Mouse (Mus musculus) megakaryocyte-erythroid progenitor cell, adult 5-6 weeks (primary cell): ENCODE results near the gene Vstm2b. TPM values are rescaled to one million over a fixed set of nuclear protein-coding genes. Genes with fewer than 3 reads are reported as not detected.

Experiments
- ATAC-seq: replicated peaks from 2 replicates; pipeline ENCODE4 v1.8.0; 2016; ENCODE audit warnings: mild to moderate bottlenecking, inconsistent platforms; ENCODE audit not compliant: severe bottlenecking, poor library complexity, low FRiP score, low TSS enrichment
- total RNA-seq, 2 experiments: library from RNA; stranded (forward) in 1 of 2; stranded (reverse) in 1 of 2; fragments of 200-1000, 215-1000 nt in 1 of 2; fragments of >200 nt in 1 of 2; fragmentation: Nextera tagmentation in 1 of 2; gene quantifications; 2 replicates each; pipeline ENCODE4 v1.2.3; 2014 to 2017

Vstm2b gene
- total RNA-seq (2014; fragmentation: Nextera tagmentation), result not detected in 2 replicates
- not detected in 2 replicates for total RNA-seq (2017)

DNA sequence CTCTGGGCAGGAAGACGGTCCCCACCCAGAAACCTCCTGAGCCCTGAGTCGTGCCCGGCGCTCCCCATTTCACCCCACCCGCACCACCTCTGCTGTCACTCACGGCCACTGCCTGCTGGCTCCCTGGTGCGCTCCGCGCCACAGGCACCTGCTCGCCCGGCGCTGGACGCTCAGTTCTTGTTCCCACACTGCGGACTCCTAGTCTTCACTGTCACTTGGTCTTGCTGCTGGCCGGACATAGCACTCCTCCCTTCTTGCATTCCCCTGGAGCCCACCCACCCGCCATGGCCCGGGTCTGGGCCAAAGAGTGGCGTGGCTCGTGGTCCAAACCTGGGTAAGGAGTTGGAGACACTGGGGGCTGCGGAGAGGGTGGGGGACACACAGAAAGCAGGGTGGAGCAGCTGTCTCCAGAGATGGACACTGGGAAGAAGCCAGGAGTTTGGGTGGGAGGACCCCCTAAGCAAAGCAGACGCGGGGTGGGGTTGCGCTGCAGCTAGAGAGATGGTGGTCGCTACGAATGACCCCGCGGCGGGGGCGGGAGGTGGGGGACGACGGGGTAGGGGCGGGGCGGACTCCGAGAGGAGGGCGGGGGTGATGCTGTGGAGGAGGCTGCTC is at the start of gene Vstm2b:
Vstm2b (plus strand) TSS at position 233 of the 615 bp plus-strand sequence.
- ATAC-seq, result no peak

DNA sequence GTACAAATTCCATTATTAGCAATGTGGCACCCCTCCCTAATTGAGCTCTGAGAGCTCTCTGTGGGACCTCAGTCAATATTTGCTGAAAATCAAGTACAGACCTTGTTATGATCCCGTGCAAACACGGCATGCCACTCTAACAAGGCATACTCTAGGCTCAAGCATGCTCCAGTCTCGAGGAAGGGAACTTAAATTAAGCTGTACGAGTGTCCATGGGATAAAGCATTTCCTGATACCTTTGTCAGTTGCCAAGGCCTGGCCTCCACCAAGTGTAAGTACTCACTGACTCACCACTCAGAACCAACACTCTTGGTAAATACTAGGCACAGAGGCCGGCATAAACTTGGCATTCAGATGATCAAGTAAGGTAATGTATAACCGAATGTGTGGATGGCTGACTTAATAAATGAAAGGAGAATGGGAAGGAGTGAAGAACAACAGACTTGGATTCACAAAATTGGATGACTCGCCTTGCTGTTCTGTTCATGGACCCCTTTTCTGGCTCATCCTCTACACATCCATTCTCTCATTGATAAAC is 42.0 kb upstream of the Vstm2b start:
- no peak for ATAC-seq

DNA sequence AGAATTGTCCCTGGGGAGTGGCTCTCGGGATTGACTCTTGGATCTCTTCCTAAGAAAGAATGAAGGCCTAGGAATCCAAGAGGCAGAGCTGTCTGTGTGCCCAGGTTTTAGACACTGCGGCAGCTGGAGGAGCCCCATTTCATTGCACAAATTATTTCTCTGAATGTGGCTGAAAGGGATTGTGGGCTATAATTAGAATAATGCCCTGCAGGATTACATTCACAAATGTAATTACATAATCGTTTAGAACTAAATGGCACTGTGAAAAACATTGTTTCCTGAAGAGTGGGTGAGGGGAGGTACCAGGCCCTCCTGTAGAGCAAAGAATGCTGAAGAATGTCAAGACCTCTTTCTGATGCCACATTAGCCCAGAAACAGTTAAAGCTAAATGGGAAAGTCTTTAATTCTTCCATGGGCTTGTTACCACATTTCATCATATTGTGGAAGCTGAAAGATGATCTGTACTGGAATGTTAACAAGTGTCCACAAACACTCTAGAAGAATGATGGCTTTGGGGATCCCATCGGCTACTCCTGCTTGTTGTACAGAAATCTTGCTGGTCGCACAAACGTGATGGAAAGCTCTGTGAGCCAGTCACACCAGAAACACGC is 24.6 kb upstream of the Vstm2b start:
- ATAC-seq, result no peak

DNA sequence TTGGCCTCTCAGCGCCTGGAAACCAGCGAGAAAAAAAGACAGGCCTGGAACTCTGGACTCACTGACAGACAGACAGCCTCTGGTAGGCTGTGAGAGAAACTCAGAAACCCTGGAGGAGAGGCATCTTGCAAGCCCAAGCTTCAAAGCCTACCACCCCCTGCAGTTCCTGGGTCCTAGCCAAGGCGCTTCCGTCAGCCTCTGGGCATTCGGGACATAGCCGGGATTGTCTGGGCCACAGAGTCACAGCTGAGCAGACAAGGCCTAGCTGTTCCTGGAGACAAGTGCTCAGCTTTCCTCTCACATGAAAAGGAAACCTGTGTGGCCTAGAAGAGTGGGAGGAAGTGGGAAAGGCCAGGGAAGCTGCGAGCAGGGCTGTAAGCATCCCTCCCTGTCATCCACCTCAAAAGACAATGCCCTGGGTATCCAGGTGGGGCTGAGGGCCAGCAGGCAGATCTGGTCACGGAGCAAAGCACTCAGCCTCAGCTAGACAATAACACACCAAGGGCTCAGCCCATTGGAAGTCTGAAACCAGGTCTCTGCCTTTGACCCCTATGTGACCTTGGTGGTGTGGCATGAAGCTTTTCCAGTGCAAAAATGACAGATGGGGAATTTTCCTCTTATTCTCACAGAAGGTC is 13.2 kb upstream of the Vstm2b start:
- ATAC-seq, result no peak

DNA sequence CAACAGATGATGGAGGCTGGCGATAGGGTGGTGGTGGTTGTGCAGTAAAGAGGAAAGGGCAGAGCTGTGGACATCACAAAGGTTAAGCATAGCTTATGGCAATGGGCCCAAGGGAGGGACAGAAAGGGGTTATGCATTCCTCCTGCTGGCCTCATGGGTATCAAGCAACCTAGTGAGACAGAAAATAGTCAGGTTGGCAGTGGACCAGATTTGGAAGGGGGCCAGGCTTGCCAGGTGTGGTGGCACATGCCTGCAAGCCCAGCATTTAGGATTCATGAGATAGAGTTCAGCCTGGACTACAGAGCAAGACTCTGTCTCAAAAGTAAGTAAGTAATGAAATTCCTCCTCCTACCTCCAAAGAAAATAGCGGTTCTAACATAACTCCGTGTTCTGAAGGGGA is 9.8 kb upstream of the Vstm2b start:
- ATAC-seq, result no peak

DNA sequence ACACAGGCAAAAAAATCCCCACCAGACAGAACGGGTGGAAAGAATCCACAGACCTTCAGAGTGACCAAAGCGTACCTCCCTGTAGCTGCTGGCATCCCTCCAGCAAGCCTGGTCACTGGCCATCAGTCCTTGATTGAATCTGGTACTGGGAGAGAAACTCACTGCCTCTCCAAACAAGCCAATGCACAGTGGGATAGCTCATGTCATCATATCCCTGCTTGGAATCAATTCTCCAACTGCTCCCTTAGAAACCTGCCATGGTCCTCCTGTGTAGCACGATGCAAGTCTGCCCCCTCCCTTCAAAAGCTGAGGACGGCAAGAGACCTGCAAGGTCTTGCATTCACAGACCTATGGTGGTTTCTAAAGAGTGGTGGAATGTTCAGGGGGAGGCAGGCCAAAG is 1.2 kb upstream of the Vstm2b start:
- ATAC-seq, result no peak

DNA sequence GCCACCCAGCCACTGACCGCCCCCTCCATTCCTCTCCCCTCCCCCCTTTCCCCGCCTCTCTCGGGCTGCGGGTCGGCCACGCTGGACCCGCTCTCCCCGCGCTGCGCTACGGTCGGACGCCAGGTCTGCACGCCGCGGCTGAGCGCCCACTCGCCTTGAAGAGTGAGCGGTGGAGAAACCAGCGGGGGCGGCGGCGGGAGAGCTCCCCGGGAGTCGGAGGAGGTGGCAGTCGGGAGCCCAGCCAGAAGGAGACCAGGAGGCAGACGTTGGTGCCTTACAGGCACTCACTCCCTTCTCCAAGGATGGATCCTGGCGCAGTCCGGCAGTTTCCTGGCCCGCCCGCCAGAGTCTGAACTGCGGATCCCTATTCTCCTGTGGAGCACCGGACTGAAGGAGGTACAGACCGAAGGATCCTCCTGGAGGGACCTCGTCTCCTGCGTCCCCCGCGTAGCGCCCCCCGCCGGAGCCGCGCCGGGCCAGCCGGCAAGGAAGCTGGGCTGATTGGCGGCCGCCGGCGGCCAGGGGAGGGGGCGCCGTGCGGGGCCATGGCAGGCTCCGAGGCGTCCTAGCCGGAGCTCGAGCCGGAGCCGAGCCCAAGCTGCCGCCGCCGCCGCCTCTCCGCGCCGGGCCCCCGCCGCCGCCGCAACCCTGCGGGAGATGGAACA is 715 bp downstream of the Vstm2b start:
- ATAC-seq, result no peak

DNA sequence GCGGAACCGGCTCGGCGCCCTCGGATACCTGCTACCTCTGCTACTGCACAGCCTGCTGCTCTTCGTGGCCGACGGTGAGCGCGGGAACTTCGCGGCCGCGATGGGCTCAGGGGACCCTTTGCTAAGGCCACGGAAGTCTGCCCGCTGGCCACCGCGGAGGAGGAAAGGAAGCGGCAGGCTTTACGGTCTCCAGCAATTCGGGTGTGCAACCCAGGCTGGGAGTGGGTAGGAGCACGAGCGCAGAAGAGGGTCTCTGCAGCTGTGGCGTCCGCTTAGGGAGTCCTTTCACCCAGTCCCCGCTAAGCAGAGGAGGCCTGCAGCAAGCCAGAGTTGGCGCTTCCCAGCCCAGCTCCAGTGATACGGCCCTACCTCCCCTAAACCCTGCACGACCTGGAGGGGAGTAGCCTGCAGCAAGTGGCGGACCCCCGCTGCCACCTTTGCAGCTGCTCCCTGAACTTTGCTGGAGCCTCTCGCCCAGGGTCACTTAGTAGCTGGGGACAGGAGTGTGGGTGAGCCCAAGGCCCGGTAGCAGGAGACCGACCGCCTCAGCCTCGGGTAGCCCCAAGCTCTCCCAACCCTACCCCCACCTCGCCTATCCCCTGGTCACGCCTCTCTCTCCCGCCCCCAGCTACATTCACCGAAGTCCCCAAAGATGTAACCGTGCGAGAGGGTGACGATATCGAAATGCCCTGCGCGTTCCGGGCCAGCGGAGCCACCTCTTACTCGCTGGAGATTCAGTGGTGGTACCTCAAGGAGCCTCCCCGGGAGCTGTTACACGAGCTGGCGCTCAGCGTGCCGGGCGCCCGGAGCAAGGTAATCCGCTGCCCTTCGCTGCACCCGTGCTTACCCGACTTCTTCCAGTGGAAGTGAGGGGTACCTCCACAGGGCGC is 1.5 kb downstream of the Vstm2b start:
- ATAC-seq, result no peak

DNA sequence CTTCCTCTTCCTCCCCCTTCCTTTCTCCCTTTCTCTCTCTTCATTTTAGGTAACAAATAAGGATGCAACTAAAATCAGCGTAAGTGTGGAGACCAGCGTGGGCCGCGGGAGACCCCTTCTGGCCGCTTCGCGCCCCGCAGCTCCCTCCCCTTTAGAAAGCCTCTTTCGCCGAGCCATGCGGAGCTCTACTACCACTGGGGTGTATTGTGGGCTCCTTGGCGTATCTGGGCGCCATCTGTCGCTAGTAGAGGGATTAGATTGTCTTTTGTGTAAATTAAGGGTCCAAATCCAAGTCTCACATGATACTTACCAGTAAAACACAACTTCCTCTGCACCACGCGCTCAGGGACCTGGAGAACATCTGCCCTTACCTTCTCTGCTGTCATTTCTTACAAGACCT is 3.1 kb downstream of the Vstm2b start:
- ATAC-seq, result no peak

DNA sequence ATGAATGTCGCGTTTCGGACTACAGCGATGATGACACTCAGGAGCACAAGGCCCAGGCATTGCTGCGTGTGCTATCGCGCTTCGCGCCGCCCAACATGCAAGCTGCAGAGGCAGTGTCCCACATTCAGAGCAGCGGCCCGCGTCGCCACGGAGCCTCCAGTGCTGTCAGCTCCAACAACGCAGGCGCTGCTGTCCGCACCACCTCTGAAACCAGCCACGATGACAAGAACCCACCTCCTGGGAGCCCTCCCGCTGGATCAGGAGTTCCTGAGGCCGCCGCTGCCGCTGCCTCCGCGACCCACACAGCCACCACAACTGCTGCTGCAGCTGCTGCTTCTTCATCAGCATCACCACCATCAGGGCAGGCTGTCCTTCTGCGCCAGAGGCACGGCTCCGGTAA is 4.4 kb downstream of the Vstm2b start:
- no peak for ATAC-seq

DNA sequence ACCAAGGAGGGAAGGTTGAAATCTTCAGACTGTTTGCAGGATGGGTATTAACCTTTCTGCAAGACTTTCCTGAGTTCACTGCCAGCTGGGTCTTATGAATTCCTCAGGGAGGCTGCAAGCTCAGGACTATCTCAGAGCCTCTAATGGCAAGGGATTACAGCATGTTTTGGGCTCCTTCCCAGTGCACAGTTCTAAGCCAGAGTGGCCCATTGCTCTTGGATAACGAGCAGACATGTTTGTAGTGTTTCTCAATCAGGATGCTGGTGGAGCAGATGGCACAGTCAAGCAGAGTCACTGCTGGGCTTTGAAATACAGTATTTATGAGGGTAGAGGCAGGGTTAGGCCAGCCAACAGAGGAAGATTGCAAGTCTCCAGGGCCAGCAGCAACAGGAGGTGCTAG is 8.4 kb downstream of the Vstm2b start:
- no peak for ATAC-seq

DNA sequence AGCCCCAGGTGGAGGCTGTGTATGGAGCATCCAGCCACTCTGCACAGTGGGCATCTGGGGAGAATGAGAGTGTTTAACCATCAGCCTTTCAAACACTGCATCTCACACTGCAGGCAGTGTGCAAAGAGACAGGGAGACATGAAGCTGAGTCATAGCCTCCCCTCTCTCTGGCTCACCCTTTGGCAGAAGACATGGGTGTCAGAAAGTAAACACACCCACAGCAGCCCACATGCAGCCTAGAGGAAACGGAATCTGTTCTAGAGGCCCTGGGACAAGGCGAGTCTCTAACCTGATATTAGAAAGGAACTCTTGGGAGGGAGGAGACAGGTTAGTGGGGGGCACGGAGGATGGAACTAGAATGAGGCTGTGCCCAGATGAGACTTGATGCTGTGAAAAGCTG is 18.6 kb downstream of the Vstm2b start:
- ATAC-seq, result no peak

DNA sequence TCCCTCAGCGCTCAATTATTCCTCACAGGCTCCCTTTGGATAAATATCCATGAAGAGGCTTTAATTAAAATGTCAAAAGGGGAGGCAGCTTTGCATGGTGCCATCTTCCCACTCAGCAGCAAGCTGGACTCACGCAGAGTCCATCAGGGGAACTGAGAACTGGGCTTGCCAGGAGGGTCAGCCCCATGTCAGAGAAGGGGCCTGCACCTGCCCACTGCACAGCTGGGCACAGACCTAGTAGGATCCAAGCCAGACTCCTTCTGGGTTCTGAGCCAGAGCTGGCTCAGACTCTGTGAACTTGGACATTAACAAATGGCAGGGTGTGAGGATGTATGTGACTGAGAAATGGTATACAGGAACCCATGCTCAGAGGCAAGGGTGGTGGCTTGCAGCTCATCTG is 22.0 kb downstream of the Vstm2b start:
- ATAC-seq, result no peak

DNA sequence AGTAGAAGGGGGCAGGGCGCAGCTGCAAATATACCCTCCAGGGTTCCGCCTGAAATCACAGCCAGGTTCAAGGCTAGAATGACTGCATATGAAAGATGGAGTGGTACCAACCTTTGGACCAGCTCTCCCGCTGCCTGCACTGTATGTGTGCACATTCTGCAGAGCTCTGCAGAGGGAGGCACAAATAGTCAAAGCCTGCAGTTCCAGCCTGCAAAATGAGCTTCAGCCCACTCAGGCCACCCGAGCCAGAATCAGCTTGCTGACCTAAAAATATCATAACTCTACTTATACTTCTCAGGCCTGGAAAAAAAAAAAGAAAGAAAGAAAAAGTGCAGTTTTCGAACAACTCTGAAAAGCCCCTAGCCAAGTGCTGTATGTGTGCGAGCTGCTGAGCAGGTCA is 23.2 kb downstream of the Vstm2b start:
- ATAC-seq, result no peak

DNA sequence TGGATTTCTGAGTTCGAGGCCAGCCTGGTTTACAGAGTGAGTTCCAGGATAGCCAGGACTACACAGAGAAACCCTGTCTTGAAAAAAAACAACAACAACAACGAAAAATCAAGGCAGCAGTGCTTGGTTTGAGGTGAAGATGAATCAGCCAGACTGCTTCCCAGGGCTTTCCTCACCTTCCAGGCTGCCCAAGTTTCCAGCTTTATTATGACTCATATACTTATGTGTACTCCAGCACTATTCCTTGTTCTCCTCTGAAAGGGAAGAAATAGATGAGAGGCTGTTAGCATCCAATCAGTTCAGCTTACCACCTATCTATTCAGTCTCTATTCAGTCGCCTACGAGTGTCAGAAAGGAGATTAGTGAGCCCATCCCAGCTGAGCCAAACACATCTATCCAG is 24.7 kb downstream of the Vstm2b start:
- ATAC-seq, result no peak

DNA sequence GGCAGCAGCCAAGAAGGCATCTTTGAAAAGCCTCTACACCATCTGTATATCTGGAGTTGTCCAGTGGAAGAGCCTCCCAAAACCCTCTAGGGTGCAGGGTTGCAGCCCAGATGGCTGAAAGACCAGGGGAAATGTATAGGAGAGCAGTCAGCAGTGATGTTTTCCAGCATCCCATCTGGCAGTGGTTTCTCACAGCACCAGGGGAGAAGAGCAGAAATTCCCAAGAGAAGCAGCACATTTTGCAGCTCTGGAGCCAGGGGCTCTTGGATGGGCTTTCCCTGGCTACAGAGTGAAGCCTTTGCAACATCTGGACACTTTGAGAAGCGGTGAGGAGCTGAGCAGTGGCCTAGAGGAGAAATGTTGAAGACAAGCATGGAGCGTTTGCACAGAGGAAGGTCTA is 30.3 kb downstream of the Vstm2b start:
- no peak for ATAC-seq

DNA sequence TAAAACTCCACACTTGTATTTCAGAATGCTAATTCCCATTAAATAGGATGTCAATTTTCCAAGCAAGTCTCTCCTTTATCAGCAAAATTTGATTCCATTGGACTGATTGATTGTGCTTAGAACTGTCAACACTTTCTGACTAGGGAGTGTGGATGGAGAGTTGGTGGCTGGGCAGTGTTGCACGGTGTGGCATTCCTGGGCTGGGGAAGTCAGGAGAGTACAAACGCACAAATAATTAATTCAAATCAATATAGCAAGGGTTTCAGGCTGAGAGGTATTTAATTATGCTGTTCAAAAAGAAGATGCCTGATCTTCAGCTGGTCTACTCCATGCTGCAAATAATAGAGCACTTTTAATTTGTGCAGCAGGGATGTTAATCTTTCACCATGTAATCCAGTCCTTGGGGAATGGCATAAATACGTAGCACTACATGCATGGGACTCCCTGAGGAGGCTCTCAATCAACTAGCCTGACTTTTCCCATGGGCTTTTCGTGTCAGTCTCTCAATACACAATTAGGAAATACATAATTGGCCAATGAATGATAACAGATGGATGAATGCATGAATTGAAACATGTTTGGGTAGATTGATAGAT is 38.6 kb downstream of the Vstm2b start:
- no peak for ATAC-seq

DNA sequence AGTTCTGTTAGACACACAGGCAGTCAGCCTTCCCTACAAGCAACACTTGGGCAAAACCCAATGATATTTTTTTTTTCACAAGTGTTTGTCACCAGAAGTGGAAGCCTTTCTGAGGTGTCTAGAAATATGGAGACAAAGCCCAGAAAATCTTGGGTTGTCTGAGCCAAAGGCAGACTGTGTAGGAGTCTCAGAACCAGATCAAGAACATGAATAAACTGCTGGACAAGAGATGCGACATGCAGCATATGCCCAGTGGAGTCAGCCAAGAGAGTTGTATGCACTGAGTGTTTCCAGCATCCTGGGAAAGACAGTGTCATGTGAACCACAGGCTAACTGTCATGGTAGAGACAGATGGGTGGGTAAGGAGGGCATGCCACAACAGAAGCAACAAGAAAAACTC is 41.2 kb downstream of the Vstm2b start:
- no peak for ATAC-seq
